Comparison of ENCODE assay signal across 17 mouse cellular contexts in genomic region chr4:115103510-115103909, GRCm38 (mm10). TPM values are rescaled to one million over a fixed set of nuclear protein-coding genes. Genes with fewer than 3 reads are reported as not detected.
DNase-seq lines count a peak whose midpoint lies in the region; ATAC-seq and TF ChIP-seq lines count a peak whose summit lies in the region.
"Had no signal": no experiment of that assay in that cellular context is flagged by ENCODE, and none has a peak within 500 bp of the region (broad histone marks: within the 10 kb centered on the region; RNA-seq: fewer than 3 reads in every experiment).

No protein-coding gene starts in this region.

- DNase-seq in frontal cortex, adult 2 months (ENCODE audit: extremely low spot score in 1 of 2, low spot score in 1 of 2) = peak; percentile 38 to 69
- no peak for DNase-seq in frontal cortex, postnatal 14 days (ENCODE audit: low spot score in 2 of 2)
- DNase-seq in right cerebral cortex, adult 2 months (ENCODE audit: low spot score in 2 of 2) = peak; percentile 38 to 46
- no peak for DNase-seq in right cerebral cortex, postnatal 4 days
- peak; percentile 83 for DNase-seq in telencephalon, adult 2 months (ENCODE audit: low read depth, low spot score)
- DNase-seq in kidney, adult 2 months = no peak
- no peak for DNase-seq in kidney, postnatal 14 days
- DNase-seq: cerebellum, adult 9-11 months; heart, postnatal 4 days; lung, postnatal 4 days; retina, postnatal 1 day had no signal

- 0 out of 2 replicates have a peak, but pooled peaks cover 2% of the 10 kb centered on the region for H3K27me3 ChIP-seq in kidney, adult 2 months (replicated peaks; ENCODE audit: control insufficient read depth, insufficient read depth, low read length)
- H3K27me3 ChIP-seq: Patski had no signal

- 34% methylated on average over 4 of the region's 4 CpGs for WGBS in kidney, adult 2 months

- H3K27ac ChIP-seq in kidney, adult 2 months (ENCODE audit: insufficient read depth, low read depth, low read length) = no peak overlapping the region
- H3K27ac ChIP-seq: kidney, postnatal 0 days; limb, embryonic 15.5 days had no signal

- peak; percentile 63 for ATAC-seq in hematopoietic stem cell, adult 5-6 weeks (replicated peaks in 1 of 2; ENCODE audit: insufficient read depth in 1 of 2, low FRiP score in 2 of 2, low TSS enrichment in 1 of 2, low read depth in 1 of 2, poor library complexity in 2 of 2, severe bottlenecking in 2 of 2)
- ATAC-seq: inflammation-experienced regulatory T-cells, adult 6 months; Patski had no signal

- no peak for TF ChIP-seq CTCF in kidney, adult 2 months (conservative IDR thresholded peaks at IDR 0.05; ENCODE audit: insufficient read depth, insufficient read length, low read depth, low read length)

- H3K36me3 ChIP-seq in kidney, adult 2 months (ENCODE audit: control insufficient read depth, insufficient read depth, low read length) = no peaks in the 10 kb centered on the region
- H3K36me3 ChIP-seq: limb, embryonic 15.5 days had no signal

- no peaks in the 10 kb centered on the region for H3K4me1 ChIP-seq in kidney, adult 2 months (ENCODE audit: control insufficient read depth, insufficient read depth, low read length)
- H3K4me1 ChIP-seq: limb, embryonic 15.5 days had no signal

- H3K4me3 ChIP-seq in kidney, adult 2 months (ENCODE audit: insufficient read depth, low read depth, low read length) = no peak overlapping the region
- H3K4me3 ChIP-seq: limb, embryonic 15.5 days had no signal

- no peak for TF ChIP-seq POLR2A in kidney, adult 2 months (IDR thresholded peaks at IDR 0.05; ENCODE audit: low read depth, low read length)

RNA-seq across cellular contexts. Expression of gene Pdzk1ip1, which starts 15.0 kb away (rescaled TPM):
- 0.97 and 1.00 TPM in 2 replicates for polyA plus RNA-seq in frontal cortex, adult 2 months (2012; rRNA removed)
- 26.4 and 37.5 TPM in 2 replicates for total RNA-seq in hematopoietic stem cell, adult 5-6 weeks (2017)
- polyA plus RNA-seq in kidney, adult 2 months (2012; rRNA removed) = 3,641 and 4,008 TPM in 2 replicates

RNA-seq across cellular contexts. Expression of gene Cyp4x1, which starts 30.6 kb away (rescaled TPM):
- 9.4 and 12.0 TPM in 2 replicates for polyA plus RNA-seq in frontal cortex, adult 2 months (2012; rRNA removed)
- not detected in 2 replicates for total RNA-seq in hematopoietic stem cell, adult 5-6 weeks (2017)
- 0.04 and 0.06 TPM in 2 replicates for polyA plus RNA-seq in kidney, adult 2 months (2012; rRNA removed)
- total RNA-seq: heart, adult 8-10 months; heart, postnatal 4 days had no signal
- polyA plus RNA-seq: limb, embryonic 15.5 days; Patski had no signal

RNA-seq across cellular contexts. Expression of gene Tal1, which starts 47.3 kb away (rescaled TPM):
- 1.4 and 1.6 TPM in 2 replicates for polyA plus RNA-seq in frontal cortex, adult 2 months (2012; rRNA removed)
- total RNA-seq in hematopoietic stem cell, adult 5-6 weeks (2017) = 33.4 and 38.4 TPM in 2 replicates
- polyA plus RNA-seq in kidney, adult 2 months (2012; rRNA removed) = 1.7 and 1.8 TPM in 2 replicates
- polyA plus RNA-seq: inflammation-experienced regulatory T-cells, adult 6 months had no signal

Comparison
In these comparisons a context has a peak if more than half of its experiments do, and no peak if none do; other contexts are left out.
1. DNase-seq: peak in frontal cortex, adult 2 months (2 of 2), right cerebral cortex, adult 2 months (2 of 2) and telencephalon, adult 2 months (single experiment); none in frontal cortex, postnatal 14 days (0 of 2), right cerebral cortex, postnatal 4 days (single experiment), kidney, adult 2 months (single experiment) and kidney, postnatal 14 days (single experiment).
2. RNA of gene Pdzk1ip1, which starts 15.0 kb away (polyA plus RNA-seq): 3,641 to 4,008 TPM in kidney, adult 2 months; 0.97 to 1.00 TPM in frontal cortex, adult 2 months; every median in the first group is over 1,000 times any median in the second.